Mouse (Mus musculus): ENCODE measurements around the gene Rabgef1.

- TF ChIP-seq CTCF (IDR thresholded peaks at IDR 0.05; ENCODE audit: low read depth): no peak
- TF ChIP-seq EP300 (IDR thresholded peaks at IDR 0.05; ENCODE audit: low read depth): no peak
These were observed 20.9 kb downstream of the Rabgef1 start for GRCm38 (mm10) chr5:130192356-130192944.

Measured in liver, postnatal 0 days (tissue).